Mouse (Mus musculus): ENCODE measurements around the gene Nisch. TPM values are rescaled to one million over a fixed set of nuclear protein-coding genes. Genes with fewer than 3 reads are reported as not detected.

Gene Nisch
- polyA plus RNA-seq, 1 experiment from 2014 or later, result 296 TPM

GRCm38 (mm10) chr14:31166827-31167226 lies 49.9 kb downstream of the Nisch start:
- no peak for ATAC-seq (ENCODE audit: low read depth)
- H3K9me3 ChIP-seq (ENCODE audit: control insufficient read depth, low read length), result no peaks in the 10 kb centered on the region

GRCm38 (mm10) chr14:31165991-31166630 lies 50.6 kb downstream of the Nisch start:
- Histone ChIP-seq H3K9ac (ENCODE audit: low read depth, low read length) (no peak overlapping the region), H3K4me2 (ENCODE audit: low read depth, low read length) (peak overlapping the region; percentile 8; the same call in 1 of the 2 replicates)
- no peak for ATAC-seq (ENCODE audit: low read depth)

More at GRCm38 (mm10) chr14:31166827-31167226, 49.9 kb downstream of the Nisch start:
- Histone ChIP-seq H3K27ac (replicated peaks; ENCODE audit: low read depth, low read length) (peak overlapping the region; percentile 33; the same call in 1 of the 2 replicates), H3K36me3 (ENCODE audit: control insufficient read depth, insufficient read depth, low read length) (peaks cover 23% of the 10 kb centered on the region), H3K4me2 (ENCODE audit: low read depth, low read length) (peak overlapping the region; percentile 23; the same call in 1 of the 2 replicates), H3K4me1 (ENCODE audit: control insufficient read depth, insufficient read depth, low read length) (peaks cover 5% of the 10 kb centered on the region; the same call in 1 of the 2 replicates), H3K9ac (ENCODE audit: low read depth, low read length) (0 out of 2 replicates have a peak overlapping the region, but pooled peaks have one; percentile 2), H3K27me3 (replicated peaks; ENCODE audit: control insufficient read depth, insufficient read depth, low read length) (no peaks in the 10 kb centered on the region), H3K4me3 (ENCODE audit: low read depth, low read length) (peak overlapping the region; percentile 10; the same call in 1 of the 2 replicates)
- no peak for DNase-seq (ENCODE audit: low spot score)
- WGBS, result 56% methylated on average over 9 of the region's 9 CpGs

GRCm38 (mm10) chr14:31165458-31165857 lies 51.3 kb downstream of the Nisch start:
- H3K27ac ChIP-seq (replicated peaks; ENCODE audit: low read depth, low read length), result no peak overlapping the region
- no peak overlapping the region for H3K4me3 ChIP-seq (ENCODE audit: low read depth, low read length)
- WGBS, result 57% methylated on average over 7 of the region's 7 CpGs
- no peak overlapping the region for H3K4me2 ChIP-seq (ENCODE audit: low read depth, low read length)
- no peak for DNase-seq (ENCODE audit: low spot score)
- no peaks in the 10 kb centered on the region for H3K27me3 ChIP-seq (replicated peaks; ENCODE audit: control insufficient read depth, insufficient read depth, low read length)
- H3K36me3 ChIP-seq (ENCODE audit: control insufficient read depth, insufficient read depth, low read length), result peaks cover 9% of the 10 kb centered on the region; the same call in 1 of the 2 replicates
- ATAC-seq (ENCODE audit: low read depth), result no peak
- no peaks in the 10 kb centered on the region for H3K9me3 ChIP-seq (ENCODE audit: control insufficient read depth, low read length)
- H3K9ac ChIP-seq (ENCODE audit: low read depth, low read length), result no peak overlapping the region
- peaks cover 5% of the 10 kb centered on the region; the same call in 1 of the 2 replicates for H3K4me1 ChIP-seq (ENCODE audit: control insufficient read depth, insufficient read depth, low read length)

More at GRCm38 (mm10) chr14:31165991-31166630, 50.6 kb downstream of the Nisch start:
- Histone ChIP-seq H3K4me3 (ENCODE audit: low read depth, low read length) (no peak overlapping the region), H3K4me1 (ENCODE audit: control insufficient read depth, insufficient read depth, low read length) (peaks cover 5% of the 10 kb centered on the region; the same call in 1 of the 2 replicates), H3K36me3 (ENCODE audit: control insufficient read depth, insufficient read depth, low read length) (peaks cover 16% of the 10 kb centered on the region), H3K27ac (replicated peaks; ENCODE audit: low read depth, low read length) (0 out of 2 replicates have a peak overlapping the region, but pooled peaks have one; percentile 33), H3K27me3 (replicated peaks; ENCODE audit: control insufficient read depth, insufficient read depth, low read length) (no peaks in the 10 kb centered on the region), H3K9me3 (ENCODE audit: control insufficient read depth, low read length) (no peaks in the 10 kb centered on the region)
- peak; percentile 26 for DNase-seq (ENCODE audit: low spot score)
- WGBS, result 55% methylated on average over 10 of the region's 10 CpGs

- ATAC-seq (ENCODE audit: low read depth), result no peak
- Histone ChIP-seq H3K4me3 (ENCODE audit: low read depth, low read length) (no peak overlapping the region), H3K27me3 (replicated peaks; ENCODE audit: control insufficient read depth, insufficient read depth, low read length) (no peaks in the 10 kb centered on the region), H3K4me2 (ENCODE audit: low read depth, low read length) (no peak overlapping the region), H3K27ac (replicated peaks; ENCODE audit: low read depth, low read length) (no peak overlapping the region), H3K4me1 (ENCODE audit: control insufficient read depth, insufficient read depth, low read length) (peaks cover 5% of the 10 kb centered on the region; the same call in 1 of the 2 replicates), H3K9me3 (ENCODE audit: control insufficient read depth, low read length) (no peaks in the 10 kb centered on the region), H3K9ac (ENCODE audit: low read depth, low read length) (no peak overlapping the region), H3K36me3 (ENCODE audit: control insufficient read depth, insufficient read depth, low read length) (0 out of 2 replicates have a peak, but pooled peaks cover 5% of the 10 kb centered on the region)
- 48% methylated on average over 2 of the region's 2 CpGs for WGBS
- no peak for DNase-seq (ENCODE audit: low spot score)
These were observed 51.7 kb downstream of the Nisch start for GRCm38 (mm10) chr14:31165010-31165409.

- no peak overlapping the region for H3K4me3 ChIP-seq (ENCODE audit: low read depth, low read length)
- no peak overlapping the region for H3K27ac ChIP-seq (replicated peaks; ENCODE audit: low read depth, low read length)
- DNase-seq (ENCODE audit: low spot score) (no peak), ATAC-seq (ENCODE audit: low read depth) (no peak)
- H3K4me1 ChIP-seq (ENCODE audit: control insufficient read depth, insufficient read depth, low read length), result peaks cover 5% of the 10 kb centered on the region; the same call in 1 of the 2 replicates
- no peaks in the 10 kb centered on the region for H3K36me3 ChIP-seq (ENCODE audit: control insufficient read depth, insufficient read depth, low read length)
- H3K9ac ChIP-seq (ENCODE audit: low read depth, low read length), result no peak overlapping the region
- no peaks in the 10 kb centered on the region for H3K27me3 ChIP-seq (replicated peaks; ENCODE audit: control insufficient read depth, insufficient read depth, low read length)
- H3K9me3 ChIP-seq (ENCODE audit: control insufficient read depth, low read length), result no peaks in the 10 kb centered on the region
- WGBS, result 80% methylated on average over 8 of the region's 8 CpGs
- H3K4me2 ChIP-seq (ENCODE audit: low read depth, low read length), result no peak overlapping the region
These were observed 52.7 kb downstream of the Nisch start for GRCm38 (mm10) chr14:31164067-31164466.

- H3K4me1 ChIP-seq (ENCODE audit: control insufficient read depth, insufficient read depth, low read length), result peaks cover 5% of the 10 kb centered on the region; the same call in 1 of the 2 replicates
- no peak overlapping the region for H3K4me3 ChIP-seq (ENCODE audit: low read depth, low read length)
- no peak for ATAC-seq (ENCODE audit: low read depth)
- H3K9ac ChIP-seq (ENCODE audit: low read depth, low read length), result no peak overlapping the region
- DNase-seq (ENCODE audit: low spot score), result no peak
- H3K4me2 ChIP-seq (ENCODE audit: low read depth, low read length), result no peak overlapping the region
- no peaks in the 10 kb centered on the region for H3K27me3 ChIP-seq (replicated peaks; ENCODE audit: control insufficient read depth, insufficient read depth, low read length)
- H3K36me3 ChIP-seq (ENCODE audit: control insufficient read depth, insufficient read depth, low read length), result no peaks in the 10 kb centered on the region
- H3K27ac ChIP-seq (replicated peaks; ENCODE audit: low read depth, low read length), result no peak overlapping the region
- WGBS, result 75% methylated on average over 10 of the region's 10 CpGs
- H3K9me3 ChIP-seq (ENCODE audit: control insufficient read depth, low read length), result no peaks in the 10 kb centered on the region
These were observed 55.1 kb downstream of the Nisch start for GRCm38 (mm10) chr14:31161638-31162037.

GRCm38 (mm10) chr14:31161191-31161590 lies 55.6 kb downstream of the Nisch start:
- no peak overlapping the region for H3K4me3 ChIP-seq (ENCODE audit: low read depth, low read length)
- 86% methylated on average over 7 of the region's 7 CpGs for WGBS
- DNase-seq (ENCODE audit: low spot score) (no peak), ATAC-seq (ENCODE audit: low read depth) (no peak)
- no peaks in the 10 kb centered on the region for H3K9me3 ChIP-seq (ENCODE audit: control insufficient read depth, low read length)
- no peak overlapping the region for H3K9ac ChIP-seq (ENCODE audit: low read depth, low read length)
- no peak overlapping the region for H3K27ac ChIP-seq (replicated peaks; ENCODE audit: low read depth, low read length)
- 0 out of 2 replicates have a peak, but pooled peaks cover under 1% of the 10 kb centered on the region for H3K4me1 ChIP-seq (ENCODE audit: control insufficient read depth, insufficient read depth, low read length)
- no peaks in the 10 kb centered on the region for H3K27me3 ChIP-seq (replicated peaks; ENCODE audit: control insufficient read depth, insufficient read depth, low read length)
- H3K36me3 ChIP-seq (ENCODE audit: control insufficient read depth, insufficient read depth, low read length), result no peaks in the 10 kb centered on the region
- no peak overlapping the region for H3K4me2 ChIP-seq (ENCODE audit: low read depth, low read length)

GRCm38 (mm10) chr14:31160196-31161150 lies 56.3 kb downstream of the Nisch start:
- WGBS, result 63% methylated on average over 26 of the region's 27 CpGs

More at GRCm38 (mm10) chr14:31160196-31161150, 56.3 kb downstream of the Nisch start:
- Histone ChIP-seq H3K4me2 (ENCODE audit: low read depth, low read length) (no peak overlapping the region), H3K27me3 (replicated peaks; ENCODE audit: control insufficient read depth, insufficient read depth, low read length) (no peaks in the 10 kb centered on the region), H3K27ac (replicated peaks; ENCODE audit: low read depth, low read length) (no peak overlapping the region), H3K36me3 (ENCODE audit: control insufficient read depth, insufficient read depth, low read length) (no peaks in the 10 kb centered on the region), H3K9ac (ENCODE audit: low read depth, low read length) (no peak overlapping the region), H3K9me3 (ENCODE audit: control insufficient read depth, low read length) (no peaks in the 10 kb centered on the region), H3K4me1 (ENCODE audit: control insufficient read depth, insufficient read depth, low read length) (no peaks in the 10 kb centered on the region), H3K4me3 (ENCODE audit: low read depth, low read length) (no peak overlapping the region)
- no peak for DNase-seq (ENCODE audit: low spot score)
- no peak for ATAC-seq (ENCODE audit: low read depth)

Measured in embryonic facial prominence, embryonic 14.5 days (tissue).